Mouse (Mus musculus) left cerebral cortex, postnatal 25 days (tissue): ENCODE results near the gene Olfr1206. TPM values are rescaled to one million over a fixed set of nuclear protein-coding genes. Genes with fewer than 3 reads are reported as not detected.

Experiments used
- DNase-seq, 2 experiments: peaks; one replicate each; pipeline ENCODE4 v3.0.0; 2022; ENCODE audit warnings: low spot score in 2 of 2, mixed read lengths in 1 of 2
- intact Hi-C: fragments of 180-260 bp; cut with DNase I; formaldehyde crosslinking; loops from one replicate; pipeline ENCODE4 v1.15.1; 2025
- total RNA-seq, 2 experiments: library from RNA; stranded (reverse); gene quantifications; 2 replicates each; pipeline ENCODE4 v1.2.3; 2021

Olfr1206 gene
- not detected for total RNA-seq

- intact Hi-C loops = no loop called here
- no peak for DNase-seq
These were observed at the start of gene Olfr1206 for GRCm38 (mm10) chr2:88862931-88863330. Gene Olfr1206 (plus strand): TSS chr2:88863231.

GRCm38 (mm10) chr2:88814196-88814595 is 48.8 kb upstream of the Olfr1206 start, which contains the start of gene Olfr1202:
Gene Olfr1202 (plus strand): TSS chr2:88814496.
- intact Hi-C loops = no loop called here
- DNase-seq = no peak

- no peak for DNase-seq
- intact Hi-C loops = no loop called here
These were observed 33.6 kb upstream of the Olfr1206 start, which contains the start of gene Olfr1205 for GRCm38 (mm10) chr2:88829437-88829836. Gene Olfr1205 (plus strand): TSS chr2:88829737.

- no peak for DNase-seq
- intact Hi-C loops = no loop called here
These were observed 24.6 kb upstream of the Olfr1206 start for GRCm38 (mm10) chr2:88838477-88838876.

GRCm38 (mm10) chr2:88848992-88849391 is 14.0 kb upstream of the Olfr1206 start, which contains the start of gene Olfr1204:
Gene Olfr1204 (plus strand): TSS chr2:88849292.
- DNase-seq = no peak
- intact Hi-C loops = no loop called here

- intact Hi-C loops = no loop called here
- DNase-seq = no peak
These were observed 39.2 kb downstream of the Olfr1206 start, which contains the start of gene Olfr1208 for GRCm38 (mm10) chr2:88902211-88902610. Gene Olfr1208 (minus strand): TSS chr2:88902311.

- intact Hi-C loops = no loop called here
- DNase-seq = no peak
These were observed 52.0 kb downstream of the Olfr1206 start, which contains the start of gene Olfr1209 for GRCm38 (mm10) chr2:88915057-88915456. Gene Olfr1209 (minus strand): TSS chr2:88915157.

Other genes with a start within 250 kb of the Olfr1206 start
- not detected for gene Olfr1191-ps1, start 222.7 kb upstream of the Olfr1206 start, total RNA-seq
- gene Olfr1192-ps1, start 214.7 kb upstream of the Olfr1206 start, total RNA-seq = not detected
- not detected for gene Olfr1193, start 187.6 kb upstream of the Olfr1206 start, total RNA-seq
- gene Olfr1195, start 174.0 kb upstream of the Olfr1206 start, total RNA-seq = not detected
- gene Olfr1196, start 158.6 kb upstream of the Olfr1206 start, total RNA-seq = not detected
- not detected for gene Olfr1197, start 130.9 kb upstream of the Olfr1206 start, total RNA-seq
- gene Olfr1198, start 111.9 kb upstream of the Olfr1206 start, total RNA-seq = not detected
- not detected for gene Olfr1199, start 102.8 kb upstream of the Olfr1206 start, total RNA-seq
- gene Olfr1200, start 92.7 kb upstream of the Olfr1206 start, total RNA-seq = not detected
- gene Olfr1201, start 70.2 kb upstream of the Olfr1206 start, total RNA-seq = not detected
- not detected for gene Olfr1202, start 48.7 kb upstream of the Olfr1206 start, total RNA-seq
- not detected for gene Olfr1205, start 33.5 kb upstream of the Olfr1206 start, total RNA-seq
- not detected for gene Olfr1204, start 13.9 kb upstream of the Olfr1206 start, total RNA-seq
- not detected for gene Olfr1208, start 39.1 kb downstream of the Olfr1206 start, total RNA-seq
- gene Olfr1209, start 51.9 kb downstream of the Olfr1206 start, total RNA-seq = not detected
- not detected for gene Olfr1211, start 74.9 kb downstream of the Olfr1206 start, total RNA-seq
- gene Olfr1212, start 90.7 kb downstream of the Olfr1206 start, total RNA-seq = not detected
- not detected for gene Gm13762, start 117.0 kb downstream of the Olfr1206 start, total RNA-seq
- gene Olfr1214, start 129.4 kb downstream of the Olfr1206 start, total RNA-seq = not detected
- gene Olfr1215, start 143.7 kb downstream of the Olfr1206 start, total RNA-seq = not detected
- gene Olfr1216, start 155.1 kb downstream of the Olfr1206 start, total RNA-seq = not detected
- gene Olfr1217, start 168.8 kb downstream of the Olfr1206 start, total RNA-seq = not detected
- not detected for gene Olfr1218, start 198.0 kb downstream of the Olfr1206 start, total RNA-seq
- gene Olfr1219, start 220.3 kb downstream of the Olfr1206 start, total RNA-seq = not detected
- gene Olfr1220, start 243.6 kb downstream of the Olfr1206 start, total RNA-seq = not detected